Mouse (Mus musculus): ENCODE data around the gene Diras2. TPM values are rescaled to one million over a fixed set of nuclear protein-coding genes. Genes with fewer than 3 reads are reported as not detected.
A peak's percentile ranks its signal among the peaks of the same experiment; 100 is the strongest.

The Diras2 gene
- polyA plus RNA-seq, 1 experiment = 1.2 TPM

DNA sequence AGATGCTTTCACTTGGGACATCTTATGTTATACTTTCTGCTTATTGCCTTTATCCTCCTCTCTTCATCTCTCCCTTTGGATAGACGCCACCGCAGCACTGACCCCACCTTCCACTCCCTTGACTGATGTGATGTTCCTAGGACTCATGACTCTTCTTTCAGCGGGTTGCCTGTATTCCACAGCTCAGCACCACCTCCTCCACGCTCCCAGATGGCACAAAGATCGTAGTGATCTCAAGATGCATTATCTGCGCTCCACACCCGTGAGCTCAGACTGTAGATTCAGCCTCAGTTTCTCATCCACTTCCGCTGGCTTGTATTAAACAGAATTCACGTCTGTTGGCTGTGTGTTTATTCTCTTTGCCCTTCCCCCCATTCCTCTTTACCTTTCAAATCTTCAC lies 23.6 kb upstream of the Diras2 start:
- TF ChIP-seq POLR2A (IDR thresholded peaks at IDR 0.05; ENCODE audit: low read depth, low read length) = no peak
- TF ChIP-seq CTCF (IDR thresholded peaks at IDR 0.05; ENCODE audit: borderline replicate concordance, insufficient read depth, low read length) = no peak
- Histone ChIP-seq H3K4me3 (ENCODE audit: insufficient read depth, low read length) (no peak overlapping the region), H3K27ac (ENCODE audit: insufficient read depth, low read length) (no peak overlapping the region), H3K4me1 (ENCODE audit: control insufficient read depth, insufficient read depth, low read length) (no peaks in the 10 kb centered on the region)

DNA sequence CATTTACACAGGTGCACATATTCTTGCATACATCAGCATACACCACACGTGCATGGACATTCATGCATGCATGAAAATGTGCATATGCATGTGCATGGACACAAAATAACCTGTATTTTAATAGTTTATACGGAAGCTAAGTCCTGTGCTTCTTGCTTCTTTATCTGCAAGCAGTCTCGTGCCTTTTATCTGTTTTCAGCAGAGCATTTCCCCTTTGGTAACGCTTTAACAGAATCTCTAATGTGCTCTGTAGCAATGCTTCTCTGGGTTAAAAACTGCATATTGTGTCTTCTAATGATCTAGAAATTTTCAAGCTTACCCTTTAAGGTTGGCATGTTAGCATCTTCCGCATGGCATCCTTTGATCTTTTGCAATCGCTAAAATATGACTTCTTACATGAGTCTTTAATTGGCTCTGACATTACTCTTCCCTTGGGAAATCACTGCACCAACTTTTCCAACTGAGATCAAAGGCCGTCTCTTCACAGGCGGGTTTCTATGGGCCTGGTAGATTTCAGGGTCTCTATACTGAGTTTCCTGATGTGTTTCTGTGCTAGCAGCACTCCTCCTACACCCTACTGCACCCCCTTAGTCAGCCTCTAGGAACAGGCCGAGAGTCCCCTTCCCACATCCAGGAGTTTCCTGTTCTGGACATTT lies 21.9 kb upstream of the Diras2 start:
- Histone ChIP-seq H3K4me3 (ENCODE audit: insufficient read depth, low read length) (no peak overlapping the region), H3K4me1 (ENCODE audit: control insufficient read depth, insufficient read depth, low read length) (no peaks in the 10 kb centered on the region), H3K27ac (ENCODE audit: insufficient read depth, low read length) (no peak overlapping the region)
- TF ChIP-seq POLR2A (IDR thresholded peaks at IDR 0.05; ENCODE audit: low read depth, low read length) (no peak), CTCF (IDR thresholded peaks at IDR 0.05; ENCODE audit: borderline replicate concordance, insufficient read depth, low read length) (no peak)

GRCm38 (mm10) chr13:52551275-52551674 lies 20.2 kb upstream of the Diras2 start:
- no peak for TF ChIP-seq CTCF (IDR thresholded peaks at IDR 0.05; ENCODE audit: borderline replicate concordance, insufficient read depth, low read length)
- no peak for TF ChIP-seq POLR2A (IDR thresholded peaks at IDR 0.05; ENCODE audit: low read depth, low read length)
- H3K4me3 ChIP-seq (ENCODE audit: insufficient read depth, low read length) = no peak overlapping the region
- H3K4me1 ChIP-seq (ENCODE audit: control insufficient read depth, insufficient read depth, low read length) = no peaks in the 10 kb centered on the region; the same call in 1 of the 2 replicates
- no peak overlapping the region for H3K27ac ChIP-seq (ENCODE audit: insufficient read depth, low read length)

- TF ChIP-seq POLR2A (IDR thresholded peaks at IDR 0.05; ENCODE audit: low read depth, low read length) (no peak), CTCF (IDR thresholded peaks at IDR 0.05; ENCODE audit: borderline replicate concordance, insufficient read depth, low read length) (no peak)
- H3K27ac ChIP-seq (ENCODE audit: insufficient read depth, low read length) = no peak overlapping the region
- H3K4me3 ChIP-seq (ENCODE audit: insufficient read depth, low read length) = no peak overlapping the region
- peaks cover 4% of the 10 kb centered on the region for H3K4me1 ChIP-seq (ENCODE audit: control insufficient read depth, insufficient read depth, low read length)
Measured at GRCm38 (mm10) chr13:52550690-52551193, 19.7 kb upstream of the Diras2 start.

DNA sequence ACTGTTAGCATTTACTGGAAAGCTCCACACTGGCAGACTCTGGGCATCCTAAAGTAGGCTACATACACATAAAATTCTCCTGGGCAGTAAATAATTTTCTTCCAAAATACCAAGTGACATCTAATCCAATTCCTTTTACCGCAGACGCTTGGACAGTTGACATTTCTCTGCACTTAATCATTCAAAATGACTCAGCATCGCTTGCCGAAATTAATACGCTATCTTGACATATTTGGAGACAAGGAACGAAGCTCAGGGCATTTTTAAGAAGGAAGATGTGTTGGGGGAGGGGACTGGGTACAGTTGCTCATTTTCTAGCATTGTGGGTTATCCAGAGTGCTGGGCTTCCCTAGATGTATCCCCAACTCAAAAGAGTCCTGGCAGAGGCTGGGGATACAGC lies 15.2 kb upstream of the Diras2 start:
- peak overlapping the region; percentile 82 for H3K27ac ChIP-seq (ENCODE audit: insufficient read depth, low read length)
- peaks cover 4% of the 10 kb centered on the region for H3K4me1 ChIP-seq (ENCODE audit: control insufficient read depth, insufficient read depth, low read length)
- TF ChIP-seq POLR2A (IDR thresholded peaks at IDR 0.05; ENCODE audit: low read depth, low read length) (no peak), CTCF (IDR thresholded peaks at IDR 0.05; ENCODE audit: borderline replicate concordance, insufficient read depth, low read length) (no peak)
- H3K4me3 ChIP-seq (ENCODE audit: insufficient read depth, low read length) = no peak overlapping the region

- peaks cover 4% of the 10 kb centered on the region for H3K4me1 ChIP-seq (ENCODE audit: control insufficient read depth, insufficient read depth, low read length)
- TF ChIP-seq POLR2A (IDR thresholded peaks at IDR 0.05; ENCODE audit: low read depth, low read length) (no peak), CTCF (IDR thresholded peaks at IDR 0.05; ENCODE audit: borderline replicate concordance, insufficient read depth, low read length) (no peak)
- H3K4me3 ChIP-seq (ENCODE audit: insufficient read depth, low read length) = no peak overlapping the region
- peak overlapping the region; percentile 62; the same call in 1 of the 2 replicates for H3K27ac ChIP-seq (ENCODE audit: insufficient read depth, low read length)
Measured at GRCm38 (mm10) chr13:52542636-52543035, 11.6 kb upstream of the Diras2 start.

GRCm38 (mm10) chr13:52542036-52542526 lies 11.0 kb upstream of the Diras2 start:
- no peak for TF ChIP-seq CTCF (IDR thresholded peaks at IDR 0.05; ENCODE audit: borderline replicate concordance, insufficient read depth, low read length)
- no peak for TF ChIP-seq POLR2A (IDR thresholded peaks at IDR 0.05; ENCODE audit: low read depth, low read length)
- H3K4me1 ChIP-seq (ENCODE audit: control insufficient read depth, insufficient read depth, low read length) = peaks cover 4% of the 10 kb centered on the region
- H3K27ac ChIP-seq (ENCODE audit: insufficient read depth, low read length) = peak overlapping the region; percentile 62
- H3K4me3 ChIP-seq (ENCODE audit: insufficient read depth, low read length) = no peak overlapping the region

GRCm38 (mm10) chr13:52541385-52542035 lies 10.4 kb upstream of the Diras2 start:
- TF ChIP-seq CTCF (IDR thresholded peaks at IDR 0.05; ENCODE audit: borderline replicate concordance, insufficient read depth, low read length) (no peak), POLR2A (IDR thresholded peaks at IDR 0.05; ENCODE audit: low read depth, low read length) (no peak)
- peak overlapping the region; percentile 62 for H3K27ac ChIP-seq (ENCODE audit: insufficient read depth, low read length)
- no peak overlapping the region for H3K4me3 ChIP-seq (ENCODE audit: insufficient read depth, low read length)
- H3K4me1 ChIP-seq (ENCODE audit: control insufficient read depth, insufficient read depth, low read length) = peaks cover 4% of the 10 kb centered on the region

DNA sequence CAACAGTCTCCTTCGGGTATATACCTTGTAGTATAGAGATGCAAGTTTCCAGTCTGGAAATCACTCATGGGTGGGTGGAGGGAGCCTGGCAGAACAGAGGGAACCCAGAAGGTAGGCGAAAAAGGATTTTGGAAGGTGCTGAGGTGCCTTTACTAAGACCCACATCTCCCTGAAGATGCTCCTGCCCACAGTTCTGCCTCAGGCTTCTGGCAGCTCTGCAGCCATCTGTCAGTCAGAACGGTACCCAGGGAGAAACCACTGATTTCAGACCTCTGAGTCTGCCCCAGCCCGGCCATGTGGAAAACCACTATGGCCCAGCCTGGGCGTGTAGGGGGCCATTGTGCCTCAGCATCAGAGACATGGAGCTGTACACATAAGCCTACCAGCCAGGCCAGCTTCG lies 8.4 kb upstream of the Diras2 start:
- H3K4me1 ChIP-seq (ENCODE audit: control insufficient read depth, insufficient read depth, low read length) = no peaks in the 10 kb centered on the region
- no peak overlapping the region for H3K4me3 ChIP-seq (ENCODE audit: insufficient read depth, low read length)
- TF ChIP-seq CTCF (IDR thresholded peaks at IDR 0.05; ENCODE audit: borderline replicate concordance, insufficient read depth, low read length) (no peak), POLR2A (IDR thresholded peaks at IDR 0.05; ENCODE audit: low read depth, low read length) (no peak)
- H3K27ac ChIP-seq (ENCODE audit: insufficient read depth, low read length) = no peak overlapping the region

- Histone ChIP-seq H3K4me3 (ENCODE audit: insufficient read depth, low read length) (no peak overlapping the region), H3K27ac (ENCODE audit: insufficient read depth, low read length) (no peak overlapping the region), H3K4me1 (ENCODE audit: control insufficient read depth, insufficient read depth, low read length) (no peaks in the 10 kb centered on the region)
- TF ChIP-seq POLR2A (IDR thresholded peaks at IDR 0.05; ENCODE audit: low read depth, low read length) = no peak
- no peak for TF ChIP-seq CTCF (IDR thresholded peaks at IDR 0.05; ENCODE audit: borderline replicate concordance, insufficient read depth, low read length)
Measured at GRCm38 (mm10) chr13:52538588-52539116, 7.6 kb upstream of the Diras2 start.

Data from embryonic fibroblast, embryonic 13.5 days (primary cell).